Mouse (Mus musculus): ENCODE measurements around the gene Ddit4.

The Ddit4 gene

GRCm38 (mm10) chr10:59949255-59949648 is 2.4 kb downstream of the Ddit4 start:
- DNase-seq (ENCODE audit: low spot score in 2 of 2) = no peak

DNA sequence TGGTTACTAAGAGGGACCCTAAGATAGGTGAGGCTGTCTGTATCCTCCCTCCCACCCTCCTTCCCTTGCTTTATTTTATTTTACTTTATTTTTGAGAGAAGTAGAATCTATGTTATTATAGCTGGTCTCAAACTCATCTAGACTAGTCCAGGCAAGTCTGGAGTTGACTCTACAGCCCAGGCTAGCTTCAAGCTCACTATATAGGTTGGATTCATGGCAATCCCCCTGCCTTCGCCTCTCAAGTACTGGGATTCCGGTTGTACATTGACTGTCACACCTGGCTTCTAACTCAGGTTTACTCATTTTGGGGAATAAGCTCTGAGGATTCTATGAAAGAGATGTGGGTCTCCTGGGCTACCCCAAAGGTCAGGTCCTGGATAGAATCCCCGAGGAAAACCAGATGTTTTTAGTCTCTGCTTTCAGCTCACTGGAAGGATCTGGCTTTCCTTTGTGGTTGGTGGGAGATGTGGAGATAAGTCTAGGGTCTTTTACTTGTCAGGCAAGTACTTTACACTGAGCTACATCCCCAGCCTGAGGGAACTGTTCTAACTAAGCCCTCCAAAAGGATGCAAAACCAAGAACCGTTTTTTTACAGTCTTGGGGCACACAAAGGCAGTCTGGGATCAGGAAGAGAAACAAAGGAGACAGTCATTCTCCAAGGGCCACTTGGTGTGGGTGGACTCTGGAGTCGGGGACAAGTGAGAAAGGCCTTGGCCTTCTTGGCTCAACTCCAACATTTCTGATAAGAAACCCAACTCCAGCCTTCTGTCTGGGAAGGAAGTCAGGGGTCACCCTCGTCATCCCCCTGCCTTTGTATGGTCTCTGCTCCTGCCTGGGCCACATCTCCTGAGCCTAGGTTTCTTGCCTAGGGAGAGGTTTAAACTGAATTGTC is 3.0 kb downstream of the Ddit4 start:
- no peak for DNase-seq (ENCODE audit: low spot score in 2 of 2)

DNA sequence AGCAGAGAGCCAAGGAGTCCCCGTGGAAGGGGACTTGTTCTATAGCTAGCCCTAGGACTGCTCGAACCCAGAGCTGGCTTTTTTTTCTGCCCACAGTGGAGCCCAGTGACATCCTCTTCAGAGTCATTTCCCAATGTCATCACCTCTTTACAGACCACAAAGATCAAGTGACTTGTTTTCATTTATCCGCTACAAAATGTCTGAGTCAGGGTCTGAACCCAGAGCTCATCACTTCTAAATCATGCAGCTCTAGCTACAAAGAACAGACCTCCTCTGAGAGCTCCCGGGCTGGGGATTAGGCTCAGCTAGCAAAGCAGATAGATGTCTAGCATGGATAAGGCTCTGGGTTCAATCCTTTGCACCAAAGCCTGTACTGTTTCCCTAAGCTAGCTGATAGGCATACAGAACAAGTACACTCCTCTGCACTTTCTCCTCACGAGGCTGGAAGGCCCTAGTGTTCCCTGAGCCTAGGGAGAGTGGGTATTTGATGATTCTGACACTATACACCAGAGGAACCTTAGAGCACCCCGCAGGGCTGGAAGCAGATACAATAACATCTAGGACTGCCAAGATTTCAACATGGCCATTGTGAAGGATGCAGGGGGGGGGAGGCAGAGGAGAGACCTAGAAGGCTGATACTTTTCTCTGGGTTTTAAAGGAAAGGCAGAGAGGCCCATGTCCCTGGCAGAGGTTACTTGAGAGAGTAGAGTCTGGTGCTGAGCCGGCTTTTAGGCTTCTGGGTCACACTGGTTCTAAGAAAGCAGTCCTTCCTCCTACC is 4.1 kb downstream of the Ddit4 start:
- DNase-seq (ENCODE audit: low spot score in 2 of 2) = no peak

GRCm38 (mm10) chr10:59946362-59946761 is 5.3 kb downstream of the Ddit4 start:
- DNase-seq (ENCODE audit: low spot score in 2 of 2) = no peak

GRCm38 (mm10) chr10:59945416-59945815 is 6.2 kb downstream of the Ddit4 start:
- no peak for DNase-seq (ENCODE audit: low spot score in 2 of 2)

- peak; percentile 64 to 77 for DNase-seq (ENCODE audit: low spot score in 2 of 2)
Measured at GRCm38 (mm10) chr10:59943421-59943989, 8.1 kb downstream of the Ddit4 start.

DNA sequence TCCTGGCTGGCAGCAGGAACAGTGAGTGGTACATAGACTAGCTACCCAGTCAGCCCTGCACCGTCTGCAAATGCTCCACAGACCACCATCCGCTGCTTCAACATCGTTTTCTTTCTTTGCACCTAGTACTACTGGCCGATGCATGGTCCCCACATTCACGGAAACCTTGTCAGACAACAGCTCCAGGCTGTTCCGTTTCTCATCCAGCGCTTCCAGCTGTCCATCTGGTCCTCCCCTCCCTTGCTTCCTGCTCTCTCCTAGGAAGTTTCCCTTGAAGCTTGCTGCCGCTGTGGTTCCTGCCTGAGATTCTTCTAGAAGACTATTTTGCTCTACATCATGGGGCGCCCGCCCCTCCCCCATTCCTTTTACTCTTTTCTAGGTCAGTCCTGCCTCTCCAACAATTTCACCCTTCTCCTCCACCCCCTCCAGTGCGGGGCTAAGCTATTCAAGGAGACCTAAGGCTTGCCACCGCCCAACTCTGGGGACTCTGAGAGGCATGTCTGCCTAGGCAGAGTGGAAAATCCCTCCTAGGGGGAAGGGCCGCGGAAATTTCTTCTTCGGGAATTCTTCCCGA is 8.7 kb downstream of the Ddit4 start:
- DNase-seq (ENCODE audit: low spot score in 2 of 2) = peak; percentile 68 to 77

DNA sequence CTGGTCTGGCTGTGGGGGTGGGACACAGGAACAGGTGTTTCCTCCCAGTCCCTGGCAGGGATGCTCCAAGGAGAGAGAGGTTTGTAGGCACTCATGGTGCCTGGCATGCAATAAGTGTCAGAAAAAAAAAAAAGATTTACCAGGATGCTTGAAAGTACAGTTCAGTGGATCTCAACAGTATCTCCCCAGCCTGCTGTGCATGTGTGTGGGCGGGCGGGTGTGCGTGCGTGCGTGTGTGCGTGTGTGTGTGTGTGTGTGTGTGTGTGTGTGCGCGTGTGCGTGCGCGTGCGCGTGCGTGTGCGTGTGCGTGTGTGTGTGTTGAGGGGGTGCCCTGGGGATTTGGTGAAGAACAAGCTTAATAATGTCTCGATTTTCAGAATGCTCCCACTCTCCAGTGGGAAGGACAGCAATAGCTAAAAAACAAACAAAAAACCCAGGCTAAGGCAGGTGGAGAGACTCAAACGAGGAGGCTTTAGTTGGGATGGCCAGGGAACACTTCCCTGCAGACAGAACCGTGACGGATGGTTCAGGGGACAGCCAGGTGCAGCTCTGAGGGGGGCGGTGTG is 9.3 kb downstream of the Ddit4 start:
- DNase-seq (ENCODE audit: low spot score in 2 of 2) = no peak

DNA sequence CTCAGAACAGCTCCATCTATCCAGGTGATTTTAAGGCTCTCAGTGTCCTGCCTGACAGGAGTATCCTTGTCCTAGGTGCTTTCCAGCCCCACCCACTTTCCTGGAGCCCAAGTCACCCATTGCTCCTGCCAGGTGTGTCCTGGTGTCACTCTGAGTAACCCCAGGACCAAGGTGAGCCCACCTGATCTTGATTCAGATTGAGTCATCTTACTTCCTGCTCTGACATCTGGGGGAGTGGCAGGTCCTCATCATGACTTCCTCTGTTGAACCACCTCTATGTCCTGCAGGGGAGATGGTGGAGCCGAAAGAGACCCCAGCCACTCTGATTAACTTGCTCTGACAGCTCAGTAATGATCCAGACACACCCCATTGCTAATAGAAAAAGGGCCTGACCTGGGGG is 12.6 kb downstream of the Ddit4 start:
- no peak for DNase-seq (ENCODE audit: low spot score in 2 of 2)

GRCm38 (mm10) chr10:59938662-59939061 is 13.0 kb downstream of the Ddit4 start:
- no peak for DNase-seq (ENCODE audit: low spot score in 2 of 2)

DNA sequence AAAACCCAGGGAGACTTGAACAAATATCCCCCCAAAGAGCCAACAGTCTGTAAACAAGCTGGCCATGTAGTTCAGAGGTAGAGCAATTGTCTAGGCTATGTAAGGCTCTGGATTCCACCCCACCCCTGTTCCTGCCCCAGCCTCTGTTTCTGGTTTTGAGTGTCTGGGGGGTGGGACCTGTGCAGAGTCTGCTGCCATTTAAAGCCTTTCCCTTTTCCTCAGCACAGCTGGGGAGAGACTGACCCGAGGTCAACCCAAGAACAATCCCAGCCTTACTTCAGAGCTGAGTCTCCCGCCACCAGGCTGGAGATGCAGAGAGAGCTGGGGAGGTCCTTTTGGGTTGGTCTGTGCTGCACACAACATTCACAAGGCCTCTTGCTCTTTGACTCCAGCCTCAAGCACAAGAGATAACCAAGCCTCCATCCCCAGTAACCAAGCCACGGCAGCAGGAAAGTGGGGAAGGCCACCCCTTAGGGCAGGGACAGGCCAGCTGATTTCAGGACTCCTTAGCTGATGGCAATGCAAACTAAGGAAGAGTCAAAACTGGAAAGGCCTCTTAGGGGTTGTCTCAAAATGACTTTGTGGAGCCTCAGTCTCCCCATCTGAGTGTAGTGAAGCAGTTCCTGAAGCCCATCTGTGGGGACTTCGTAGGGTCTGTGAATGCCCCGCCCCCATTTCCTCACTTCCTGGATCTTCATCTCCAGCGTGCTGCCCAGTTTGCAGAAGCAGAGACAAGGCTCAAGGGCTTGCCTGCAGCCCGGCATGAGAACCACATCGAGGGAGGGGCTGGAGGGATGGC is 15.4 kb downstream of the Ddit4 start:
- DNase-seq (ENCODE audit: low spot score in 2 of 2) = no peak

- DNase-seq (ENCODE audit: low spot score in 2 of 2) = no peak
Measured at GRCm38 (mm10) chr10:59934039-59934438, 17.6 kb downstream of the Ddit4 start.

DNA sequence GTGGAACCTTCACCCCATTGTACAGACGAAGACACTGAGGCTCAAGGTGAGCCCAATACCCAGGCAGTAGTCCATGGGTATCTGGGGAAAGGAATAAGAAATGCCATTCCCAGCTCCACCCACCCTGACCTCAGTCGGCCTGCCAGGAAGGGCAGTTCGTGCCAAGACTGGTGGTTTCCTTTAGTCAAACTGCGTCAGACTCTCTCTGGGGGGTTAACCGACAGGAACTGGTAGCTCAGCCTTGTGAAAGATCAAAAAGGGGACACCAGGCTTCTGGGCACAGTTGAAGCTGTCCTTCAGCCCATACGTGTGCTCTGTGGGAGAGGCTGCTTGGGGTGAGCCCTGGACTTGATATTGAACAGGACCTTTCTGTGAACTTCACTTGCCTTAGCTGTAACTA is 19.1 kb downstream of the Ddit4 start:
- DNase-seq (ENCODE audit: low spot score in 2 of 2) = no peak

GRCm38 (mm10) chr10:59930996-59931395 is 20.6 kb downstream of the Ddit4 start:
- DNase-seq (ENCODE audit: low spot score in 2 of 2) = no peak

- DNase-seq (ENCODE audit: low spot score in 2 of 2) = no peak
Measured at GRCm38 (mm10) chr10:59929205-59929604, 22.4 kb downstream of the Ddit4 start.

- DNase-seq (ENCODE audit: low spot score in 2 of 2) = no peak
Measured at GRCm38 (mm10) chr10:59924305-59924704, 27.3 kb downstream of the Ddit4 start.

- DNase-seq (ENCODE audit: low spot score in 2 of 2) = no peak
Measured at GRCm38 (mm10) chr10:59923493-59923892, 28.1 kb downstream of the Ddit4 start.

GRCm38 (mm10) chr10:59920810-59921681 is 30.6 kb downstream of the Ddit4 start:
- peak in 1 of 2 experiments; percentile 58 for DNase-seq (ENCODE audit: low spot score in 2 of 2)

- DNase-seq (ENCODE audit: low spot score in 2 of 2) = no peak
Measured at GRCm38 (mm10) chr10:59920485-59920809, 31.2 kb downstream of the Ddit4 start.

DNA sequence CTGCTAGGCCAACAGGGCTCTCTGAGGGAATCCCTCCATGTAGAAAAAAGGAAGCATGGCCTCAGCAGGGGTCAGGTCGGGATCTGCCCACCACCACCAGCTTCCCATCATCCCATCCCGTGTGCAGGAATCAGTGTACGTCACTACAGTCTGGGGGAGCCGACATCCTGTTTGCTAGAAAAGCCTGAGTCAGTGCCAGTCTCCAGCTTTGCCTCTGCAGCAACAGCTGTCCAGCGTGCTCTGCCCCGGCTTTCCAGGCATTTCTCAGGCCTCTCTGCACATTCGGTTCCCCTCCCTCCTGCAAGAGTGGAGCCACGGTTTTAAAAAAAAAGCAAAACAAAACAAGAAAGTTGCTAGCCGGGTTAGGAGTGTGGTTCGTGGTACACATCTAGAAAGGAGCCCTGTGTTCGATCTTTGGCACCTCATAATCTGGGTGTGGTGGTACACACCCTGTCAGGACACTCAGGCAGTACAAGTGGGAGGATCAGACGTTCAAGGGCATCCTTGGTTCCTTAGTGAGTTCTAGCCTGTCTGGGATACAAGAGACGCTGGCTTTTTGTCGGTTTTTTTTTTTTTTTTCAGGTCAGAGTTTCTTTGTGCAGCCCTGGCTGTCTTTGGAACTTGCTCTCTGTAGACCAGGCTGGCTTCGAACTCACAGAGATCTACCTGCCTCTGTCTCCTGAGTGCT is 32.0 kb downstream of the Ddit4 start:
- DNase-seq (ENCODE audit: low spot score in 2 of 2) = no peak
